Mouse (Mus musculus) CH12.LX (cell line): Measurements from ENCODE around the gene Cnga2. TPM values are rescaled to one million over a fixed set of nuclear protein-coding genes. Genes with fewer than 3 reads are reported as not detected.

ENCODE experiments used
- DNase-seq: peaks from one replicate; pipeline ENCODE4 v3.0.0-alpha.2; 2013; ENCODE audit errors: extremely low read depth
- H3K27ac ChIP-seq: 2 replicates; pipeline ENCODE4 v1.5.1; 2012; ENCODE audit warnings: low read depth, mild to moderate bottlenecking, control low read depth, moderate library complexity; ENCODE audit not compliant: insufficient read depth
- H3K27me3 ChIP-seq: replicated peaks from 2 replicates; pipeline ENCODE3; 2012; ENCODE audit warnings: inconsistent platforms
- H3K36me3 ChIP-seq, 2 experiments: replicated peaks in 1 of 2; 2 replicates each; pipeline versions ENCODE3 to v1.6.1; 2012; ENCODE audit warnings: inconsistent platforms in 1 of 2, low read length in 1 of 2, mild to moderate bottlenecking in 1 of 2, mixed read lengths in 1 of 2, moderate library complexity in 1 of 2; ENCODE audit not compliant: control insufficient read depth in 1 of 2, insufficient read depth in 1 of 2
- H3K4me1 ChIP-seq, 2 experiments: 2 replicates each; pipeline ENCODE4 v1.6.1; 2012; ENCODE audit warnings: inconsistent platforms in 1 of 2, moderate library complexity in 1 of 2; ENCODE audit not compliant: insufficient read depth in 2 of 2, control insufficient read depth in 1 of 2
- H3K4me2 ChIP-seq: 2 replicates; pipeline ENCODE4 v1.6.1; 2012; ENCODE audit warnings: low read depth, mild to moderate bottlenecking, control low read depth; ENCODE audit not compliant: poor library complexity, insufficient read depth, severe bottlenecking
- H3K4me3 ChIP-seq, 3 experiments: fragments of 150-350 bp in 1 of 3; sonication (generic) in 1 of 3; replicated peaks in 1 of 3; 2 replicates each; pipeline versions ENCODE3 to v1.5.1; 2011 to 2012; ENCODE audit warnings: low read depth in 2 of 3, low read length in 2 of 3, mild to moderate bottlenecking in 2 of 3, moderate library complexity in 2 of 3, control low read depth in 1 of 3, improper control_type of control experiment in 1 of 3, inconsistent platforms in 1 of 3, mixed read lengths in 1 of 3; ENCODE audit not compliant: poor library complexity in 1 of 3
- H3K79me2 ChIP-seq: replicated peaks from 2 replicates; pipeline ENCODE4 v1.6.1; 2012; ENCODE audit warnings: mild to moderate bottlenecking, moderate library complexity; ENCODE audit not compliant: control insufficient read depth, poor library complexity, insufficient read depth, severe bottlenecking; ENCODE audit errors: extremely low read depth
- H3K9ac ChIP-seq: 2 replicates; pipeline ENCODE4 v1.6.1; 2012; ENCODE audit warnings: low read depth, mild to moderate bottlenecking, control low read depth, moderate library complexity; ENCODE audit not compliant: insufficient read depth
- H3K9me3 ChIP-seq: replicated peaks from 2 replicates; pipeline ENCODE3; 2012; ENCODE audit warnings: low read length, inconsistent platforms, mixed read lengths
- BHLHE40 ChIP-seq: IDR thresholded peaks from 2 replicates; pipeline ENCODE4 v1.6.1; 2011; ENCODE audit warnings: mild to moderate bottlenecking, low read depth, low read length, improper control_type of control experiment
- CHD1 ChIP-seq: IDR thresholded peaks from 2 replicates; pipeline ENCODE4 v1.6.1; 2012; ENCODE audit warnings: low read depth, low read length, improper control_type of control experiment, inconsistent platforms
- CTCF ChIP-seq, 2 experiments: IDR thresholded peaks in 1 of 2; conservative IDR thresholded peaks in 1 of 2; 2 replicates each; pipeline ENCODE4 v1.5.1; 2011 to 2012; ENCODE audit warnings: low read depth in 2 of 2, low read length in 2 of 2, improper control_type of control experiment in 1 of 2, inconsistent platforms in 1 of 2, mild to moderate bottlenecking in 1 of 2, moderate library complexity in 1 of 2
- E2F4 ChIP-seq: IDR thresholded peaks from 2 replicates; pipeline ENCODE4 v1.6.1; 2011; ENCODE audit warnings: low read depth, low read length, improper control_type of control experiment; ENCODE audit not compliant: insufficient replicate concordance
- ELF1 ChIP-seq: IDR thresholded peaks from 2 replicates; pipeline ENCODE4 v1.6.1; 2014; ENCODE audit warnings: low read depth, mild to moderate bottlenecking, inconsistent platforms, low read length, improper control_type of control experiment
- EP300 ChIP-seq: IDR thresholded peaks from 2 replicates; pipeline ENCODE4 v1.6.1; 2011; ENCODE audit warnings: low read length, improper control_type of control experiment
- ETS1 ChIP-seq: conservative IDR thresholded peaks from 2 replicates; pipeline ENCODE4 v1.6.1; 2012; ENCODE audit warnings: low read depth, mild to moderate bottlenecking, inconsistent platforms, low read length, improper control_type of control experiment, moderate library complexity
- IRF4 ChIP-seq: IDR thresholded peaks from 2 replicates; pipeline ENCODE4 v1.6.1; 2014; ENCODE audit warnings: low read depth, mild to moderate bottlenecking, inconsistent platforms, low read length, improper control_type of control experiment
- JUN ChIP-seq: IDR thresholded peaks from 2 replicates; pipeline ENCODE4 v1.6.1; 2011; ENCODE audit warnings: low read depth, mild to moderate bottlenecking, low read length, improper control_type of control experiment, moderate library complexity; ENCODE audit not compliant: insufficient read depth
- JUND ChIP-seq: conservative IDR thresholded peaks from 2 replicates; pipeline ENCODE4 v1.6.1; 2011; ENCODE audit warnings: low read depth, low read length, improper control_type of control experiment
- KAT2A ChIP-seq: IDR thresholded peaks from 2 replicates; pipeline ENCODE4 v1.6.1; 2012; ENCODE audit warnings: low read length, improper control_type of control experiment, inconsistent platforms; ENCODE audit not compliant: insufficient replicate concordance
- MAFK ChIP-seq: IDR thresholded peaks from 2 replicates; pipeline ENCODE4 v1.6.1; 2011; ENCODE audit warnings: low read length, improper control_type of control experiment; ENCODE audit not compliant: insufficient replicate concordance
- MAZ ChIP-seq: IDR thresholded peaks from 2 replicates; pipeline ENCODE4 v1.6.1; 2012; ENCODE audit warnings: low read depth, mild to moderate bottlenecking, inconsistent platforms, low read length, improper control_type of control experiment, moderate library complexity
- NELFE ChIP-seq: IDR thresholded peaks from 2 replicates; pipeline ENCODE4 v1.6.1; 2011; ENCODE audit warnings: low read depth, low read length, improper control_type of control experiment
- POLR2AphosphoS2 ChIP-seq: IDR thresholded peaks from 2 replicates; pipeline ENCODE4 v1.6.1; 2011; ENCODE audit warnings: low read depth, low read length, improper control_type of control experiment
- RAD21 ChIP-seq: IDR thresholded peaks from 2 replicates; pipeline ENCODE4 v1.6.1; 2011; ENCODE audit warnings: low read depth, mild to moderate bottlenecking, low read length, improper control_type of control experiment, moderate library complexity
- SMC3 ChIP-seq: IDR thresholded peaks from 2 replicates; pipeline ENCODE4 v1.6.1; 2011; ENCODE audit warnings: low read depth, low read length, improper control_type of control experiment
- TCF12 ChIP-seq: IDR thresholded peaks from 2 replicates; pipeline ENCODE4 v1.6.1; 2014; ENCODE audit warnings: low read depth, mild to moderate bottlenecking, inconsistent platforms, low read length, improper control_type of control experiment
- USF2 ChIP-seq: conservative IDR thresholded peaks from 2 replicates; pipeline ENCODE4 v1.6.1; 2011; ENCODE audit warnings: low read depth, low read length, improper control_type of control experiment
- ZC3H11A ChIP-seq: IDR thresholded peaks from 2 replicates; pipeline ENCODE4 v1.6.1; 2012; ENCODE audit warnings: low read depth, mild to moderate bottlenecking, inconsistent platforms, low read length, improper control_type of control experiment
- ZKSCAN1 ChIP-seq: IDR thresholded peaks from 2 replicates; pipeline ENCODE4 v1.6.1; 2012; ENCODE audit warnings: low read depth, inconsistent platforms, low read length, improper control_type of control experiment, borderline replicate concordance
- ZNF384 ChIP-seq: IDR thresholded peaks from 2 replicates; pipeline ENCODE4 v1.6.1; 2012; ENCODE audit warnings: low read depth, low read length, improper control_type of control experiment, inconsistent platforms
- dilution Hi-C: fragments of 300-500 bp; cut with MboI; formaldehyde crosslinking; loops from 2 replicates; pipeline ENCODE4 v1.14.3; 2020; ENCODE audit warnings: low sequenced_read_pairs; ENCODE audit not compliant: extremely low pct_unique_long_range_greater_than_20kb, extremely low pct_ligation_motif_present
- in situ Hi-C: fragments of 300-500 bp; cut with MboI; formaldehyde crosslinking; loops from 3 replicates; pipeline ENCODE4 v1.14.3; 2019; ENCODE audit warnings: low sequenced_read_pairs, low pct_ligation_motif_present, low pct_unique_long_range_greater_than_20kb, mixed read lengths
- polyA plus RNA-seq: library from polyadenylated mRNA; unstranded; fragments of >175 nt; gene quantifications from 2 replicates; pipeline ENCODE4 v1.2.1, GENCODE M21; 2012; ENCODE audit warnings: low read depth; ENCODE audit not compliant: insufficient read length
- total RNA-seq, 2 experiments: library from RNA; depleted of rRNA; stranded (reverse); fragments of 300-350 nt in 1 of 2; fragments of >200 nt in 1 of 2; gene quantifications; 2 replicates each; pipeline ENCODE4 v1.2.3; 2012 to 2014

The Cnga2 gene
- total RNA-seq (2012; rRNA removed) (not detected in 2 replicates), total RNA-seq (2014; rRNA removed) (not detected in 2 replicates), polyA plus RNA-seq (not detected in 2 replicates)

DNA sequence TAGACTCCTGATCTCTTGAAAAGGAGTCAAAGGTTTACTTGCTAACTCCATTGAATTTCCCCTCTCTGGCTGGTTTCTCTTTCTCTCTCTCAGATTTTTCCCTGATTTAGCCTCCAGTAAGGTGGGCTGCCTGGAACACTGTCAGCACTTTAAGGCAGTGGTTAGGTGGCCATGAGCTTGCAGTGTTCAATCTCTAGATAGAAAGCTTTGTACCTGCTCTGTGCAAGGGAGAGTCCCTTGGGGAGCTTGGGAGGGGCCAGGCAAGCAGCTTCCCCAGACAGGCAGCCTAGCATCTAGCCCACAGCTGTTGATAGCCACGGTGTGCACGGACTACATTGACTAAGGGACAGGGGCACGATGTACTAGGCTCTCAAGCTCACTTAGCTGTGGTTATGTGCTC is at the start of gene Cnga2:
TSS of gene Cnga2 (plus strand) at position 301 of the 400 bp plus-strand sequence.
- H3K36me3 ChIP-seq, result no peaks in the 10 kb centered on the region
- no peak within 1 kb of the TSS for H3K4me3 ChIP-seq
- H3K27ac ChIP-seq, result no peak within 1 kb of the TSS
- no peak within 1 kb of the TSS for H3K9ac ChIP-seq
- no peaks in the 10 kb centered on the region for H3K79me2 ChIP-seq
- TF ChIP-seq NELFE (no peak), ETS1 (no peak)
- no peak within 1 kb of the TSS for H3K4me2 ChIP-seq
- dilution Hi-C loops (no loop called here), in situ Hi-C loops (no loop called here)
- H3K4me1 ChIP-seq, result peaks cover 0 to 3% of the 10 kb centered on the region in 2 experiments; a peak in 1 of 4 replicates
- no peaks in the 10 kb centered on the region for H3K9me3 ChIP-seq
- no peak for DNase-seq
- H3K27me3 ChIP-seq, result no peaks in the 10 kb centered on the region

DNA sequence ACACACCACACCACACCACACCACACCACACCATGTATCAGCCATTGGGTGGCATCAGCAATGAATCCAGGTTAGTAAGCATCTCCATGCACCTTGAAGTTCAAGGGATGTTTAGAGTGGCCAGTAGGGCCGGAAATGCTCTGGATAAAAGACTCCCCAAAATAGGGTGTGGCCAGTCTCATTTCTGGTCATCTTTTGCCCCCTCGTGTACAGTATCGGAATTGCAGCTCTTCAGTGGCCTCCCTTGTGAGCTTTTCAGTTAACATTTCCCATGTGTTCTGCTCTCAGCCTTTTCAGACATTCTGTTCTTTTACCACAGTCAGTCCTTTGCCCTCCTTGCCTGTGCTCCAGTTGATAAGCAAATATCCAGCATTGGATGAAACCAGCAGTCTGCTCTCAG is 45.0 kb upstream of the Cnga2 start:
- Histone ChIP-seq H3K36me3 (no peaks in the 10 kb centered on the region), H3K4me3 (no peak overlapping the region), H3K9me3 (no peaks in the 10 kb centered on the region), H3K4me2 (no peak overlapping the region), H3K27me3 (no peaks in the 10 kb centered on the region), H3K79me2 (no peaks in the 10 kb centered on the region), H3K9ac (no peak overlapping the region), H3K27ac (no peak overlapping the region), H3K4me1 (peaks cover 0 to 3% of the 10 kb centered on the region in 2 experiments; a peak in 1 of 4 replicates)
- in situ Hi-C loops, result loop anchor here (10.0 kb wide), 1 partner anchor 292 kb away; no protein-coding TSS in a partner anchor
- TF ChIP-seq TCF12 (no peak), JUND (no peak), RAD21 (peak; percentile 76), SMC3 (peak; percentile 75), CTCF (conservative IDR thresholded peaks at IDR 0.05 in 1 of 2, IDR thresholded peaks at IDR 0.05 in 1 of 2; ENCODE audit: low read depth in 2 of 2, low read length in 2 of 2) (peak; percentile 48 to 79; a peak in 3 of 4 replicates)
- peak; percentile 64 for DNase-seq
- dilution Hi-C loops, result no loop called here

DNA sequence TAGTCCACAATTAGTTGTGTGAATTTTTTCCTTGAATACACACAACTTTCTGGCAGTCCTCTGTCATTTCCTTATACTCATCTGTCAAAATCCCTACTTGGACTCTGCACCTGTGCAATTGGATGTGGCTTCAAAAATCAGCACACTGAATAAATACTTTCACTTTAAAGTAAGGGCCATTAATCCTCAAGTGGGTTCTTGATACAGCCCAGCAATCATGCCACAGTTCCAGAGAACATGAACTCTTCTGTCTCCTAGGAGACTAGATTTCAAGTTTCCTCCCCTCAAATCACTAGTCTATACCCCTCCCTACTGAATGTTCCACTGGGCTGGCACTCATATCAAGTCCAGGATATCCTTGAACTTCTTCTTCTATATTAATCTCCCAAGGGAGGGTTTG is 33.3 kb upstream of the Cnga2 start:
- no peak overlapping the region for H3K4me3 ChIP-seq
- no peak overlapping the region for H3K4me2 ChIP-seq
- DNase-seq, result no peak
- no peak for TF ChIP-seq USF2
- TF ChIP-seq MAZ, result no peak
- no peak for TF ChIP-seq ZNF384
- TF ChIP-seq ZKSCAN1, result no peak
- TF ChIP-seq MAFK, result no peak
- no peak for TF ChIP-seq EP300
- TF ChIP-seq SMC3, result no peak
- no peak for TF ChIP-seq CHD1
- no peak for TF ChIP-seq JUND
- TF ChIP-seq IRF4, result no peak
- no peak for TF ChIP-seq ZC3H11A
- TF ChIP-seq RAD21, result no peak
- TF ChIP-seq BHLHE40, result no peak
- TF ChIP-seq ELF1, result no peak
- TF ChIP-seq POLR2AphosphoS2, result no peak
- TF ChIP-seq NELFE, result no peak
- no peak for TF ChIP-seq KAT2A
- no peak for TF ChIP-seq JUN
- no peak for TF ChIP-seq E2F4
- H3K36me3 ChIP-seq, result no peaks in the 10 kb centered on the region
- dilution Hi-C loops, result no loop called here
- H3K9me3 ChIP-seq, result no peaks in the 10 kb centered on the region
- no peak overlapping the region for H3K27ac ChIP-seq
- in situ Hi-C loops, result no loop called here
- no peaks in the 10 kb centered on the region for H3K27me3 ChIP-seq
- no peaks in the 10 kb centered on the region for H3K4me1 ChIP-seq
- no peak overlapping the region for H3K9ac ChIP-seq
- no peaks in the 10 kb centered on the region for H3K79me2 ChIP-seq
